Mouse (Mus musculus): ENCODE data around the gene Gm20823. TPM values are rescaled to one million over a fixed set of nuclear protein-coding genes. Genes with fewer than 3 reads are reported as not detected.
"Not testable (repeated sequence)": the region's sequence is repeated elsewhere in the genome, so short reads cannot be mapped to it uniquely, and the experiment has no call there.

The Gm20823 gene
- not detected for total RNA-seq (2021)
- long read RNA-seq, experiment 1, result 0 reads
- long read RNA-seq, experiment 2, result 0 reads

GRCm38 (mm10) chrY:62464745-62465144 lies at the start of gene Gm20823:
Gm20823 (minus strand) TSS chrY:62464845.
- DNase-seq (ENCODE audit: low spot score in 2 of 2); intact Hi-C loops (cut with DNase I): not testable (repeated sequence)
